Mouse (Mus musculus) MEL (cell line): ENCODE measurements around the gene Eci1.
"Not testable (repeated sequence)": the region's sequence is repeated elsewhere in the genome, so short reads cannot be mapped to it uniquely, and the experiment has no call there.

Source experiments
- CTCF ChIP-seq, 3 experiments: IDR thresholded peaks in 2 of 3; conservative IDR thresholded peaks in 1 of 3; 2 replicates each; pipeline ENCODE4 v1.5.1; 2011 to 2012; ENCODE audit warnings: low read length in 3 of 3, low read depth in 2 of 3, mild to moderate bottlenecking in 2 of 3, improper control_type of control experiment in 1 of 3, inconsistent platforms in 1 of 3, mixed read lengths in 1 of 3, moderate library complexity in 1 of 3; ENCODE audit not compliant: control insufficient read depth in 1 of 3, insufficient read depth in 1 of 3, poor library complexity in 1 of 3, severe bottlenecking in 1 of 3
- USF1 ChIP-seq: IDR thresholded peaks from 2 replicates; pipeline ENCODE4 v1.6.1; 2014; ENCODE audit warnings: low read depth, mild to moderate bottlenecking, inconsistent platforms, low read length, improper control_type of control experiment, moderate library complexity

- not testable (repeated sequence) for TF ChIP-seq USF1; CTCF (IDR thresholded peaks at IDR 0.05 in 2 of 3, conservative IDR thresholded peaks at IDR 0.05 in 1 of 3; ENCODE audit: control insufficient read depth in 1 of 3, insufficient read depth in 1 of 3, low read depth in 2 of 3, low read length in 3 of 3, poor library complexity in 1 of 3, severe bottlenecking in 1 of 3)
These were observed 29.2 kb downstream of the Eci1 start for GRCm38 (mm10) chr17:24455523-24456206.
